Mouse (Mus musculus) stomach, postnatal 0 days (tissue): ENCODE measurements around the gene Nxn. TPM values are rescaled to one million over a fixed set of nuclear protein-coding genes. Genes with fewer than 3 reads are reported as not detected.

ENCODE experiments used
- ATAC-seq: fragments of 200-750 bp; cut with Nextera tagmentation; 2 replicates; pipeline ENCODE4 v1.8.0; 2017; ENCODE audit not compliant: low FRiP score, low TSS enrichment
- DNase-seq: peaks from one replicate; pipeline ENCODE4 v3.0.0-alpha.2; 2016; ENCODE audit warnings: low spot score
- H3K27ac ChIP-seq: fragments of 300-500 bp; sonication (generic); replicated peaks from 2 replicates; pipeline ENCODE4 v1.5.1; 2014; ENCODE audit warnings: mild to moderate bottlenecking, control low read depth
- H3K27me3 ChIP-seq: fragments of 300-500 bp; sonication (generic); 2 replicates; pipeline ENCODE4 v1.6.1; 2014; ENCODE audit warnings: low read length; ENCODE audit not compliant: control insufficient read depth, insufficient read depth
- H3K36me3 ChIP-seq: fragments of 300-500 bp; sonication (generic); 2 replicates; pipeline ENCODE4 v1.6.1; 2014; ENCODE audit warnings: low read length, mixed read lengths; ENCODE audit not compliant: control insufficient read depth, insufficient read depth
- H3K4me1 ChIP-seq: fragments of 300-500 bp; sonication (generic); replicated peaks from 2 replicates; pipeline ENCODE4 v1.6.1; 2014; ENCODE audit warnings: antibody characterized with exemption; ENCODE audit not compliant: control insufficient read depth, insufficient read depth
- H3K4me2 ChIP-seq: fragments of 300-500 bp; sonication (generic); replicated peaks from 2 replicates; pipeline ENCODE4 v1.6.1; 2014; ENCODE audit warnings: low read depth, mild to moderate bottlenecking, control low read depth, moderate library complexity
- H3K4me3 ChIP-seq: fragments of 300-500 bp; sonication (generic); 2 replicates; pipeline ENCODE4 v1.5.1; 2014; ENCODE audit warnings: low read depth, low read length, control low read depth
- H3K9ac ChIP-seq: fragments of 300-500 bp; sonication (generic); 2 replicates; pipeline ENCODE4 v1.6.1; 2014; ENCODE audit warnings: mild to moderate bottlenecking, low read length, control low read depth, mixed read lengths
- H3K9me3 ChIP-seq: fragments of 300-500 bp; sonication (generic); 2 replicates; pipeline ENCODE4 v1.6.1; 2016; ENCODE audit warnings: low read length; ENCODE audit not compliant: control insufficient read depth
- CTCF ChIP-seq: IDR thresholded peaks from 2 replicates; pipeline ENCODE4 v1.5.1; 2016; ENCODE audit warnings: antibody characterized with exemption, low read depth, mild to moderate bottlenecking, moderate library complexity
- EP300 ChIP-seq: optimal IDR thresholded peaks from 2 replicates; pipeline ENCODE3; 2016; ENCODE audit warnings: antibody characterized with exemption
- WGBS: fragments of 180-500 bp; shearing (Covaris S2); extraction: QIAGEN DNeasy Blood & Tissue Kit; methylation state at CpG from one replicate; pipeline ENCODE4 v1.1.7; 2014; 5-methylcytosine and 5-hydroxymethylcytosine counted together
- polyA plus RNA-seq: library from polyadenylated mRNA; unstranded; fragments of >200 nt; fragmentation: Nextera tagmentation; extraction: Ambion mirVana; gene quantifications from 2 replicates; pipeline ENCODE4 v1.2.1, GENCODE M21; 2015

Gene Nxn
- polyA plus RNA-seq, 1 experiment from 2014 or later: 24.0 TPM

- DNase-seq (no peak), ATAC-seq (no peak)
- TF ChIP-seq EP300 (no peak), CTCF (no peak)
- Histone ChIP-seq H3K4me1 (peaks cover 3% of the 10 kb centered on the region), H3K27ac (no peak overlapping the region), H3K27me3 (no peaks in the 10 kb centered on the region), H3K4me3 (no peak overlapping the region), H3K9me3 (no peaks in the 10 kb centered on the region), H3K36me3 (no peaks in the 10 kb centered on the region), H3K4me2 (no peak overlapping the region), H3K9ac (no peak overlapping the region)
- WGBS: 62% methylated on average over 2 of the region's 2 CpGs
Observed at GRCm38 (mm10) chr11:76317904-76318303, 81.0 kb downstream of the Nxn start.

GRCm38 (mm10) chr11:76315785-76316444 is 83.0 kb downstream of the Nxn start:
- no peaks in the 10 kb centered on the region for H3K9me3 ChIP-seq
- H3K27ac ChIP-seq: no peak overlapping the region
- H3K36me3 ChIP-seq: no peaks in the 10 kb centered on the region
- ATAC-seq (no peak), DNase-seq (no peak)
- no peak overlapping the region for H3K9ac ChIP-seq
- H3K4me2 ChIP-seq: no peak overlapping the region
- 86% methylated on average over 5 of the region's 5 CpGs for whole genome bisulfite sequencing
- no peaks in the 10 kb centered on the region for H3K27me3 ChIP-seq
- no peak overlapping the region for H3K4me3 ChIP-seq
- TF ChIP-seq EP300: no peak
- no peak for TF ChIP-seq CTCF
- H3K4me1 ChIP-seq: no peaks in the 10 kb centered on the region; the same call in none of the 2 replicates

- Histone ChIP-seq H3K9ac (no peak overlapping the region), H3K36me3 (no peaks in the 10 kb centered on the region), H3K27ac (no peak overlapping the region), H3K4me2 (no peak overlapping the region), H3K9me3 (no peaks in the 10 kb centered on the region), H3K4me3 (no peak overlapping the region), H3K4me1 (peaks cover 3% of the 10 kb centered on the region; the same call in 1 of the 2 replicates), H3K27me3 (no peaks in the 10 kb centered on the region)
- WGBS: 67% methylated on average over 4 of the region's 4 CpGs
- DNase-seq (no peak), ATAC-seq (0 out of 2 replicates have a peak, but pooled peaks have one; percentile 51)
- TF ChIP-seq CTCF (peak; percentile 67), EP300 (no peak)
Observed at GRCm38 (mm10) chr11:76314741-76315140, 84.2 kb downstream of the Nxn start.

GRCm38 (mm10) chr11:76314140-76314539 is 84.8 kb downstream of the Nxn start:
- H3K4me1 ChIP-seq: peaks cover 6% of the 10 kb centered on the region; the same call in 1 of the 2 replicates
- H3K4me2 ChIP-seq: no peak overlapping the region
- 80% methylated on average over 6 of the region's 6 CpGs for WGBS

GRCm38 (mm10) chr11:76312805-76313204 is 86.1 kb downstream of the Nxn start:
- no peak for DNase-seq
- Histone ChIP-seq H3K4me2 (no peak overlapping the region), H3K4me3 (no peak overlapping the region), H3K27me3 (no peaks in the 10 kb centered on the region), H3K27ac (0 out of 2 replicates have a peak overlapping the region, but pooled peaks have one; percentile 0), H3K9me3 (no peaks in the 10 kb centered on the region), H3K36me3 (no peaks in the 10 kb centered on the region), H3K9ac (no peak overlapping the region), H3K4me1 (peaks cover 6% of the 10 kb centered on the region; the same call in 1 of the 2 replicates)
- ATAC-seq: no peak
- WGBS: 15% methylated on average over 4 of the region's 4 CpGs
- no peak for TF ChIP-seq EP300
- TF ChIP-seq CTCF: no peak

More at GRCm38 (mm10) chr11:76314140-76314539, 84.8 kb downstream of the Nxn start:
- H3K9me3 ChIP-seq: no peaks in the 10 kb centered on the region
- ATAC-seq (no peak), DNase-seq (no peak)
- TF ChIP-seq CTCF: no peak
- TF ChIP-seq EP300: no peak
- no peak overlapping the region for H3K4me3 ChIP-seq
- H3K27me3 ChIP-seq: no peaks in the 10 kb centered on the region
- no peak overlapping the region for H3K9ac ChIP-seq
- H3K36me3 ChIP-seq: no peaks in the 10 kb centered on the region
- no peak overlapping the region for H3K27ac ChIP-seq

GRCm38 (mm10) chr11:76311224-76312000 is 87.5 kb downstream of the Nxn start:
- Histone ChIP-seq H3K27me3 (no peaks in the 10 kb centered on the region), H3K9me3 (no peaks in the 10 kb centered on the region), H3K27ac (no peak overlapping the region), H3K4me2 (no peak overlapping the region), H3K36me3 (no peaks in the 10 kb centered on the region), H3K9ac (no peak overlapping the region), H3K4me1 (peaks cover 6% of the 10 kb centered on the region; the same call in 1 of the 2 replicates), H3K4me3 (no peak overlapping the region)
- no peak for TF ChIP-seq EP300
- no peak for TF ChIP-seq CTCF
- 79% methylated on average over 12 of the region's 12 CpGs for WGBS
- ATAC-seq (no peak), DNase-seq (no peak)
